Mouse (Mus musculus) thymus, adult 2 months (tissue): Measurements from ENCODE around the gene Shisa2.

Source experiments
- CTCF ChIP-seq: fragments of 200-500 bp; IDR thresholded peaks from 2 replicates; pipeline ENCODE4 v1.5.1; 2012; ENCODE audit warnings: mild to moderate bottlenecking, control low read depth, low read length, moderate library complexity, borderline replicate concordance; ENCODE audit not compliant: control insufficient read depth, poor library complexity, insufficient read depth; ENCODE audit errors: extremely low read depth
- POLR2A ChIP-seq: fragments of 200-500 bp; IDR thresholded peaks from 2 replicates; pipeline ENCODE4 v1.6.1; 2012; ENCODE audit warnings: mild to moderate bottlenecking, low read length, control low read depth, moderate library complexity; ENCODE audit not compliant: control insufficient read depth, poor library complexity, insufficient read depth; ENCODE audit errors: extremely low read depth

DNA sequence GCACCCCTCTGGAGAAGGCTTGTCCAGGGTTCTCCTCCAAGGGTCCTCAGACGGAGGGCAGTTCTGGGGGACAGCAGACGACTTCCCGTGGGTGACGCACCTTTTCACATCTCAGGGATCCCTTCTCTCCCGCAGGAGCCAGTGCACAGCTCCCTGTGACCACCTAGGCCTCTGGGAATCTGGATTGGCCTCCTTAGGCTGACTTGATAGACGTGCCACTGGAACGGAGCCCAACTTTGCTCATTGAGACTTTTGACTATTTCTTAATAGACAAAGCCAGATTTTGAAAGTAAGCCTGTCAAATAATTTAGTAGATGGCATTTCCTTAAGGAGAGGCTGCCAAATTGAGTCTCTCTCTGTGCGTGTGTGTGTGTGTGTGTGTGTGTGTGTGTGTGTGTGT is 1.6 kb downstream of the Shisa2 start:
- no peak for TF ChIP-seq CTCF
- TF ChIP-seq POLR2A = no peak
